In the genomic region with DNA sequence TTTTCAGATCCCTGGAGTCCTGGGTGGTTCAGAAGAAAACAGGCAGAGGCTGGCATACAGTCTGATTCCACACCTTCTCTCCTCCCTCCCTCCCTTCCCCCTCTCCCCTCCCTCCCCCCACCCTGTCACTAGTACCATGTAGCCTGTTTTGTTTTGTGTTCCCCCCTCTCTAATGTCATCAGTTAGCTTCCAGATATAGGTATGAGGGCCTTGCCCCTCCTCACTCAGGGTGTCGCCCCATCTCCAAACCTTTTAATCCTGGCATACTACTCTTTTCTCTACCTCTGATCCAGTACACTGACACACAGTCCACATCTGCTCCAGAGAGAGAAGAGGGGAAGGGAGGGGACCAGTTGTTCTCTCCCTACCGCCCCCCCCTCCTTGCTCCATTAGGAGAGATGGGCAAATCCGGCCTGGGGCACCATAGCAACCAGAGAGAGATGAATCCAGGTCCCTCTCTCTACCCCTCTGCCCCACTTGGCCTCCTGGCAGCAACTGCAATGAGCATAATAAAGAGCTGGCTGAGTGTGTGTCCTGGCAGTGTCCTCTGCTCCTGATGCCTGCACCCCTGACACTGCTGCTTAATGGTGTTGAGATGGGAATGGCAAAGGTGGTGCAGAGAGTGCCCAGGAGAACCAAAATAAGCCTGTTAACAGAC, we compare ENCODE assay signal across 15 mouse cellular contexts. TPM values are rescaled to one million over a fixed set of nuclear protein-coding genes. Genes with fewer than 3 reads are reported as not detected.
DNase-seq lines count a peak whose midpoint lies in the region; ATAC-seq lines count a peak whose summit lies in the region.
"Had no signal": no experiment of that assay in that cellular context is flagged by ENCODE, and none has a peak within 500 bp of the region (broad histone marks: within the 10 kb centered on the region; RNA-seq: fewer than 3 reads in every experiment).

A gene (minus strand): TSS at position 51 of the 658 bp plus-strand sequence.

- DNase-seq in cerebellum, adult 9-10 months, result peak; percentile 27
- DNase-seq in cerebellum, adult 18-20 months, result no peak
- DNase-seq in hindbrain, embryonic 10.5 days (ENCODE audit: low spot score), result no peak
- DNase-seq in MN1 (ENCODE audit: low spot score), result peak; percentile 34
- no peak for DNase-seq in frontal cortex, adult 2 months (ENCODE audit: extremely low spot score in 1 of 2, low spot score in 1 of 2)
- no peak for DNase-seq in thymus, adult 18-20 months
- DNase-seq: cerebellum, adult 8-10 months; kidney, postnatal 14 days; liver, embryonic 13.5 days had no signal

- H3K4me2 ChIP-seq in hindbrain, embryonic 12.5 days (replicated peaks), result no peak within 1 kb of the TSS
- no peak within 1 kb of the TSS for H3K4me2 ChIP-seq in hindbrain, embryonic 15.5 days
- H3K4me2 ChIP-seq: liver, embryonic 13.5 days had no signal

- no peak within 1 kb of the TSS for H3K9ac ChIP-seq in hindbrain, embryonic 12.5 days
- H3K9ac ChIP-seq in hindbrain, embryonic 15.5 days, result no peak within 1 kb of the TSS
- H3K9ac ChIP-seq: liver, embryonic 13.5 days had no signal

- H3K9me3 ChIP-seq in hindbrain, embryonic 10.5 days, result no peaks in the 10 kb centered on the region
- H3K9me3 ChIP-seq in hindbrain, embryonic 12.5 days (replicated peaks), result no peaks in the 10 kb centered on the region
- no peaks in the 10 kb centered on the region for H3K9me3 ChIP-seq in hindbrain, embryonic 15.5 days
- H3K9me3 ChIP-seq: limb, embryonic 10.5 days had no signal

- WGBS in hindbrain, embryonic 10.5 days, result 59% methylated on average over 3 of the region's 3 CpGs
- WGBS in hindbrain, embryonic 12.5 days, result 64% methylated on average over 3 of the region's 3 CpGs
- 41% methylated on average over 3 of the region's 3 CpGs for WGBS in hindbrain, embryonic 15.5 days

- H3K27ac ChIP-seq in hindbrain, embryonic 10.5 days, result peak within 1 kb of the TSS; percentile 6; the same call in 1 of the 2 replicates
- no peak within 1 kb of the TSS for H3K27ac ChIP-seq in hindbrain, embryonic 12.5 days
- H3K27ac ChIP-seq in hindbrain, embryonic 15.5 days (replicated peaks), result no peak within 1 kb of the TSS
- H3K27ac ChIP-seq: limb, embryonic 10.5 days; liver, embryonic 13.5 days had no signal

- no peaks in the 10 kb centered on the region for H3K27me3 ChIP-seq in hindbrain, embryonic 10.5 days (ENCODE audit: insufficient read depth, poor library complexity, severe bottlenecking)
- H3K27me3 ChIP-seq in hindbrain, embryonic 12.5 days, result no peaks in the 10 kb centered on the region
- no peaks in the 10 kb centered on the region for H3K27me3 ChIP-seq in hindbrain, embryonic 15.5 days
- H3K27me3 ChIP-seq: Patski had no signal

- no peaks in the 10 kb centered on the region for H3K36me3 ChIP-seq in hindbrain, embryonic 10.5 days
- no peaks in the 10 kb centered on the region for H3K36me3 ChIP-seq in hindbrain, embryonic 12.5 days
- H3K36me3 ChIP-seq in hindbrain, embryonic 15.5 days, result no peaks in the 10 kb centered on the region
- H3K36me3 ChIP-seq: limb, embryonic 10.5 days; liver, embryonic 13.5 days had no signal

- no peak for ATAC-seq in hindbrain, embryonic 12.5 days (ENCODE audit: low FRiP score)
- 0 out of 2 replicates have a peak, but pooled peaks have one; percentile 60 for ATAC-seq in hindbrain, embryonic 15.5 days (ENCODE audit: low FRiP score, low read depth)
- ATAC-seq: Patski had no signal

- H3K4me1 ChIP-seq in hindbrain, embryonic 10.5 days (replicated peaks), result peaks cover 32% of the 10 kb centered on the region
- peaks cover 31% of the 10 kb centered on the region for H3K4me1 ChIP-seq in hindbrain, embryonic 12.5 days
- peaks cover 31% of the 10 kb centered on the region for H3K4me1 ChIP-seq in hindbrain, embryonic 15.5 days (replicated peaks)

- no peak within 1 kb of the TSS for H3K4me3 ChIP-seq in hindbrain, embryonic 10.5 days
- no peak within 1 kb of the TSS for H3K4me3 ChIP-seq in hindbrain, embryonic 12.5 days
- H3K4me3 ChIP-seq in hindbrain, embryonic 15.5 days, result no peak within 1 kb of the TSS
- H3K4me3 ChIP-seq: limb, embryonic 10.5 days; liver, embryonic 13.5 days; megakaryocyte, embryonic 14.5 days had no signal

RNA-seq across cellular contexts. Expression of the gene that starts here (rescaled TPM):
- 0.07 and 0.09 TPM in 2 replicates for polyA plus RNA-seq in hindbrain, embryonic 10.5 days (2016; fragmentation: Nextera tagmentation; extraction: Ambion mirVana)
- polyA plus RNA-seq in hindbrain, embryonic 12.5 days (2016; fragmentation: Nextera tagmentation; extraction: Ambion mirVana), result 0.17 and 0.22 TPM in 2 replicates
- polyA plus RNA-seq in hindbrain, embryonic 15.5 days (2015; fragmentation: Nextera tagmentation; extraction: Ambion mirVana), result 0.12 and 0.30 TPM in 2 replicates
- polyA plus RNA-seq in frontal cortex, adult 2 months (2012; rRNA removed), result 0.40 and 0.66 TPM in 2 replicates
- polyA plus RNA-seq: heart, postnatal 0 days; liver, embryonic 13.5 days had no signal

Comparison
In these comparisons a context has a peak if more than half of its experiments do, and no peak if none do; other contexts are left out.
1. DNase-seq: peak in cerebellum, adult 9-10 months (single experiment) and MN1 (single experiment); none in cerebellum, adult 18-20 months (0 of 2), hindbrain, embryonic 10.5 days (single experiment), frontal cortex, adult 2 months (0 of 2) and thymus, adult 18-20 months (0 of 2).
2. Peak in ATAC-seq in hindbrain, embryonic 15.5 days; RNA of the gene not detected or under 1 TPM.